Mouse (Mus musculus) adrenal gland, adult 18-20 months (tissue): Measurements from ENCODE around the gene Hoxd11. TPM values are rescaled to one million over a fixed set of nuclear protein-coding genes. Genes with fewer than 3 reads are reported as not detected.

Experiments used
- DNase-seq, 2 experiments: peaks; one replicate each; pipeline ENCODE4 v3.0.0; 2021 to 2022; ENCODE audit warnings: low spot score in 2 of 2
- total RNA-seq, 2 experiments: library from RNA; stranded (reverse); gene quantifications; 1 replicate in 1 of 2; 2 replicates in 1 of 2; pipeline ENCODE4 v1.2.3; 2021

Gene Hoxd11
- total RNA-seq, 2 experiments from 2014 or later: not detected

DNA sequence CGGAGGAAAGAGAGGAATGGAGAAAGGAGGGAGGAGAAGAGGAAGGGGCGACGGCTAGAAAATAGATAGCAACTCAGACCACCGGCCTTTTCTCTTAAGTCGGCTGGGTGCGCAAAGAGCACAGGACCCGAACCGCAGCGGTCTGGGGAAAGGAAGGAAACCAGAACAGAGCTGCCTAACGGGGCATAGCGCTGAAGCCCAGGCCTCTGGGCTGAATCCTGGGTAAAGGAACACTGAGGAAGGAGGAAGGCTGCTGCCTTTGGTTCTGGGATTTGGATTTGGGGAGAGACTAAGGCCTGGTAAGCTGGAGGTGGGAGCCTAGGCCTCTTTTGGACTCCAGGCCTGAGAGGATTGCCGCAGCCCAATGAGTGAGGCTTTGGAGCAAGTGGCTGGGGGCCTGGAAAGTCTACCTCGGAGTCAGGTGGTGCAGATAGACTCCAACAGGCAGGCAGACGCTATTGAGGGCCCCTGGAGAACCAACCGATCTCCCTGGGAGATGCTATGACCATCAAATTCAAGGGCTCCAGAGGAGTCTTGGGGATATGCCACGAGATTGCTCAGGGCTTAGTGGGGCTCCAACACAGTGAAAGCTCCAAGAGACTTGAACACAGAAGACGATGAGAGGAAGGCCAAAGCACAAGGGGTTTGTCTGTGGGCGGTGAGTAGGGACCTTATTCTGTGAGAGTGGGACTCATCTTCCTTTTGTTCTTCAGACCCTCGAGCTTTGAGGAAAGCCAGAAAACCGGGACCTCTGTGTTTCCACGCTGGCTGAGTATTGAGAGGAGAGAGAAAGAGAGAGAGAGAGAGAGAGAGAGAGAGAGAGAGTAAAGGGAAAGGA, 1.4 kb downstream of the Hoxd11 start:
- no peak for DNase-seq

DNA sequence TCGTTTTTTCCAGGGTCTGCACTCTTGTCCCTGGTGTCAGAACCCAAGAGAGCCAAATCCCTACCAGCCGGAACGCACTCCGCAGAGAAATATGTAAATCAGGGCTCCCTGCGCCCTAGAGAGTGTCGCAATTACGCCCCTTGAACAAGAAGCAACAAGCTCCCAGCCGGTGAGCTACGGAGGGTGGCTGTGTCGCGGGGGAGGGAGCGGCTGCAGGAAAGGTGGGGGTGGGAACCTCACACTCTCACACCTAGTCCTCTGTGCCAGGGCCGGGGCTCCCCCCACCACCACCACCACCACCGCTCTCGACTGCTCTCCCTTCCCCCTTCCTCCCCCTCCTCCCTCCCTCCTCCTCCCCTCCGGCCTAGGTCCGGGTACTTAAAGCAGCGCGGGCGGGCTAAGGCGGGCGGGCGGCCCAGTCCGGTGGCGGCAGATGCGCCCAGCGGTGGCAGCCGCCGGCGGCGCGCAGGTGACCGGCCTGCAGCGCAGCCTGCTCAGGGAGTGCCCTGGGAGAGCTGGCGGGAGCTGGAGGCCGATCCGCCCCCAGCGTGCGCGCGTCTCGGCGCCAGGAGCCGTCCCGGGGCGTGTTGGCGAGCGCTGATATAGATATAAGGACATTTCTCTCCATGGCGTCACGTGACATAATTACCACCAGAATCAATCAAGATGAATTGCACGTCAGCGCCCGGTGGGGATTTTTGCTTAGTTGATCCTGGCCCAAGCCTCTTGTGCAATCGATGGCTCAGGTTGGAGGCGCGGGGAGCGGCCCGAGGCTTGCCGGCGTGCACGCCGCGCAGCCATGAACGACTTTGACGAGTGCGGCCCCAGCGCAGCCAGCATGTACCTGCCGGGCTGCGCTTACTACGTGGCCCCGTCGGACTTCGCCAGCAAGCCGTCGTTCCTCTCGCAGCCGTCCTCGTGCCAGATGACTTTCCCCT, 2.5 kb downstream of the Hoxd11 start:
- no peak for DNase-seq

DNA sequence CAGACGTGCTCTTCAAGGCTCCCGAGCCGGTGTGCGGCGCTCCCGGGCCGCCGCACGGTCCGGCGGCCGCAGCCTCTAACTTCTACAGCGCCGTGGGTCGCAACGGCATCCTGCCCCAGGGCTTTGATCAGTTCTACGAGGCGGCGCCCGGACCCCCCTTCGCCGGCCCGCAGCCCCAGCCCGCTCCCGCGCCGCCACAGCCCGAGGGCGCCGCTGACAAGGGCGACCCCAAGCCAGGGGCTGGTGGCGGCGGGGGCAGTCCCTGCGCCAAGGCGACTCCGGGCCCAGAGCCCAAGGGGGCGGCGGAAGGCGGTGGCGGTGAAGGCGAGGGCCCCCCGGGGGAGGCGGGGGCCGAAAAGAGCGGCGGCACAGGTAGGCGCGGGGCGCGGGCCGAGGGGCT, 3.4 kb downstream of the Hoxd11 start:
- no peak for DNase-seq

DNA sequence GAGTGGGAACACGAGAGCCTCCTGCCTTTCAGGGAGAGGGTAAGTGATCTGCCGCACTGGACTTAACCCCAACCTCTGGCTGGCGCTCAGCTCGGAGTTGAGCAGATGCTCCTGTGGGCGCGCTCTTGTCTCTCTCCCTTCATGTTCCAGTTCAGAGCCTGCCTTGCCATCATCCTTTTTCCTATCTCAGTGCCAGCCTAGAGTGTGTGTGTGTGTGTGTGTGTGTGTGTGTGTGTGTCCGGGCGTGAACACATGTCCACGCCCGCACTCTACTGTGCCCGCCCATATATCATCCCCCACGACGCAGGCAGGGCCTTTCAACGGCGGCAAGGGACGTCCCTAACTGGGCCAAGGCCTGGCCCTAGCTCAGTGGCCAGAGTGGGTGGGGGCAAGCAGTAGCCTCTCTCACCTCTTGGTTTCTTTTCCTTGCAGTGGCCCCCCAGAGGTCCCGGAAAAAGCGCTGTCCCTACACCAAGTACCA, 4.2 kb downstream of the Hoxd11 start:
- DNase-seq: no peak

DNA sequence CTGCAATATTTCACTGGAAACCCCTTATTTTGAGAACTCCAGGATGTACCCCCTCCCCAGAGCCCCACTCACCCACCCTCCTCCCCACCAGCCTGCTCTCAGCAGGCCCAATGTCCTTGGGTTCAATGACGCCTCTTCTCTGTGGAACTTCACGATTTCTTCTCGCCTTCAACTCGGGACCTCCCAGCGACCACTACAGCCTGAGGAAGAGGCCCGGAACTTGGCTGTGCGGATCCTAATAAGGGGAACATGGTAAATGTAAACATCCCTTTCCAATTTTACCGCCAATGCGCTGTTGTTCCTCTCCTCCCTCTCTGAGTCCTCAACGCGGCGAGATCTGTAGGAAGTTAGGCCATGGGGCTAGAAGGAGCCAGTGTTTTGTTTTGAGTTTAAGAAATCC, 4.7 kb downstream of the Hoxd11 start:
- DNase-seq: no peak

DNA sequence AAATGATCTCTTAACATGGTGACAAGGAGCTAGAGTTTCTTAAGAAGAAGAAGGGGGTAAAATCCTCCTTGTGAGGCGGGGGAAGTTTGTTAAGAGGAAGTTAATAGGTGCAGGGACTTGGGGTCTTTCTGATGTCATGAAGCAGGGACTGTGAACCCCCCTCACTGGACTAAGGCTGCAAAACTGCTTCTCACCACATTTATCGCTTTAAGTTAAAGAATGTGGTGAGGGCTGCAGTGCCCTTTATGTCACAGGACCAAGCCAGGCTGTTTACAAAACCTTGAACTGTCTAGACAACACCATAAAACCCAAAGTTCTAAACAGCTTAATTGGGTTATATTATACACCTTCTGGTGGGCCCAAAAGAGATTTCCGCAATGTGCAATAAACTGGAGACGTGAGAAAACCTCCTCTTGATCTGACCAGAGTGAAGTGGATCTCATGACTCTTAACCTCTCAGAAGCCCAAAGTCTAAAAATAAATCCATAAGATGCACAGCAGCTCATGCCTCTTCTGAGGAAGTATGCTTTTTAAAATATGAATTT, 5.8 kb downstream of the Hoxd11 start:
- DNase-seq: no peak

DNA sequence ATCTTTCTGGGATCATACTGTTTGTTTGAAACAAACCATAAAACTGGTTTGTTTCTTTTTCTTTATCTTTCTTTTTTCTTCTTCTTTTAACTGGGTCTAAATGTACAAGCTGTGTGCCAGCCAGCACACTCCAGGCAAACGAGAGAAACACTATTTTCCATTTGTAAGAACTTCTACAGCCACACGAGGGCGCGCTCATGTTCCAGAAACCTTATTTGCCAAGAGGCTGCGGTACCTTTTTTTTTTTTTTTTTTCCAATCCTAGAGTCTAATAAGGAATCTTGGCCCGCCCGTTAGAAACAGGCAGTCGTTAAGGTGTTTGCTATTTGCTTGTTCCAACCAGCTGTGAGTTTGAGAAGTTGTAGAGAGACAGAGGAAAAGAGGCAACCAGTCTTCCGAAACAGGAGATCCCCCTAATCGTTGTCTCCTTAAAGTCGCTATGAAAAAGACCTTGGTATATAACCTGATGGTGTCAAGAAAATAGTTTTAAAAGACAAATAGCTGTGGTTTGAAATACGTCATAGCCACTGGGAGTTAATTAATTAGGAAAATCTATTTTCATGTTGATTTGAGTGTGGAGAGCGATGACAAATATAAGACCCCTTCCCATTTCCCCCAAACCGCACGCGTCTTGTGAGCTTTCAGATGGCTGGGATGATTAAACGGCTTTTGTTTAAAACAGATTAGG, 7.1 kb downstream of the Hoxd11 start:
- peak in 1 of 2 experiments; percentile 71 for DNase-seq

DNA sequence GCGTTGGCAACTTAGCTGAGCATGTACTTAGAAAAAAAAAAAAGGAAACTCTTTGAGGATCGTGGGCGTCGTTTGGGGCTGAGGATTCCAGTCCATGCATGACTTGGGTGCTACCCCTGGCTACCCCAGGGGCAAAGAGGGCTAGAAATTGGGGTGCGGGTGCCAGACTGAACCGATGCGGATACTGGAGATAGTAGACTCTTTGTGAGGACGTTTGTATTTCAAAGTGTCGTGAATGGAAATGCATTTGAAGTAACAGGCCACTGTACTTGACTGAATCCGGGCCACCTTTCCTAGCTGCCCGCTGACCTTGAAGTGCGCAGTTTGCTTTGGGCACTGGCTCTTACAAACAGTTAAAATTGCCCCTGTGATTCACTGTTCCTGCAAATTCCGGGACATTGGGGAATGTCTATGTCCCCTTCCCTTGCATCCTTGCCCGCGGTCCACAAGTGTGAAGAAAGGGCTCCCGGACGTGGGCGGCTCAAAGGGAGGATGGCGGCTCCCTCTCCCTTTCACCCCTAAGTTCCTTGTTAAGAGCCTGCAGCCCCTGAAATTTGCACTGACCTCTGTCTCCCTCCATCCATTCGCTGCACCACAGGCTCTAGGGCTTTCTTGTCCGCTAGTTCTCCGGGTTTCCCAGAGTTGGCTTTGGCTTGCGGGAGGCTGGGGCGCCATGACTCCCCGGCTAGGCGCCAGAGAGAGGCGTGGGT, 7.8 kb downstream of the Hoxd11 start:
- DNase-seq: no peak

DNA sequence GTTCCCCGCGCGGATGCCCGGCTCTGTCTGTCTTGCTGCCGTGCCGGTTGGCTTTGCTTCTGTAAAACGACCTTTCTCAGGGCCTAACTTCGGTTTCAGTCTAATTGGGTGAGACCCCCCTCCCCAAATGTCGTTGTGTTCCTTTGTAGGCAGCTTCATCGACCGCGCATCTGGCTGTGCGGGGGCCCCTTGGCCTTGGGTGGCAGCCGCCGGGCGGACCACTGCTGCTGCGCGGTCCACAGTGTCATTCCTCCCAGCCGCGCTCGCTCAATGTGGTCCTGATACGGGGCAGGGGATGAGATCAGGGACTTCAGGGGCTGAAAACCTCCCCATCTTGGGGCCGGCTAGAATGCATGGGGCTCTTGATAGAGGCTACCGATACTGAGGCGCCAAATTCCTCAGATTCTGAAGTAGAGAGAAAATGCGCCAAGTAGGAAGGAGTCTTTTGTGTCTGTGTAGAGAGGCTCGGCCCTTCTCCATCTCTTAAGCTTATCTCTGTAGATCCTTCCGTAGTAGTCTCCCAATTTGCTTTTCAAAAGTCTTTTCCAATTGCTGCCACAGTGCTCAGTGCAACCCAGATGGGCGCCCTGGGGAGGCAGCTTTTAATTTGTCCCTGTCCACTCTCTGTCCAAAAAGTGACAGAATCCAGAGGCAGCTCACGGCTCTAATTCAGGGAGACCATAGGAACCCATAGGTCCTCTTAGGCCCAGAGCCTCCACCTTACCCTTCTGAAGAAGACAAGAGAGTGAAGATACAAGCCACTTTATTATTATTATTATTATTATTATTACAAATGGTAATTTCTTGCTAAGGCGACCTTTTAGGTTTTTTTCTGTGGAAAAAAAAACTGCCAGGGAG, 8.6 kb downstream of the Hoxd11 start:
- DNase-seq: no peak

DNA sequence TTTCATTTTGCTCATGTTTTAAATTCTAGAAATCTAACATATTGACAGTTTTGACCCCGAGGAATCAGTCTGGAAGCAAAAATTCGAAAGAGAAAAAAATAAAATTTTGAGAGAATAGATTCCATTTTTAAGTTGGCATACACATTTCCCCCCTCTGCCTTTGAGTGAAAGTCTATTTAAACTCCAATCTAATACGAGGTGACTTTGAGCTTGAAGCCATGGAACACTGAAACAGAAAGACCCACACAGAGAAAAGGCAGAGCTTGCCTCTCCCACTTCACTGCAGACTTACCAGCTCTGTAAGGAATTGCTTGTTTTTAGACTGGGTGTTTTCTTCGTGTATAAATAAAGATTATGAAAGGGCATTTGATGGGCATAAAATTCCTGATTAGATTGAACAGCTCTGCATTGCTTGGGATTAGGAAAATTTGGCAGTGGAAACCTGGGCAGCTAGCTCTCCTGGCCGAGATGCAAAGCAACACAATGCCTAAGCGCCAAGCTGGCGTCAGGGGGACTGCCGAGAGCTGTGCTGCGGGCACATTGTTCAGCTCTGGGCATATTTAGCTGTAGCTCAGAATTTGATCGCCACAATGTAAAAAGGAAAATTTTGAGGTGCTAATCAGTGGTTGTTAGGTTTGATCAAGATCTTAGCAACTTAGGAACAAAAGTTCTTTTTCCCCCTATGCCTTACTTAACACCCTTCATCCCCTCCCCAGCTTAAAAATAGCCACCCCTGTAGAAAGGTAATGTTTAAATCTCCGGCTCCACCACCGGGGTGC, 9.6 kb downstream of the Hoxd11 start:
- DNase-seq: no peak

DNA sequence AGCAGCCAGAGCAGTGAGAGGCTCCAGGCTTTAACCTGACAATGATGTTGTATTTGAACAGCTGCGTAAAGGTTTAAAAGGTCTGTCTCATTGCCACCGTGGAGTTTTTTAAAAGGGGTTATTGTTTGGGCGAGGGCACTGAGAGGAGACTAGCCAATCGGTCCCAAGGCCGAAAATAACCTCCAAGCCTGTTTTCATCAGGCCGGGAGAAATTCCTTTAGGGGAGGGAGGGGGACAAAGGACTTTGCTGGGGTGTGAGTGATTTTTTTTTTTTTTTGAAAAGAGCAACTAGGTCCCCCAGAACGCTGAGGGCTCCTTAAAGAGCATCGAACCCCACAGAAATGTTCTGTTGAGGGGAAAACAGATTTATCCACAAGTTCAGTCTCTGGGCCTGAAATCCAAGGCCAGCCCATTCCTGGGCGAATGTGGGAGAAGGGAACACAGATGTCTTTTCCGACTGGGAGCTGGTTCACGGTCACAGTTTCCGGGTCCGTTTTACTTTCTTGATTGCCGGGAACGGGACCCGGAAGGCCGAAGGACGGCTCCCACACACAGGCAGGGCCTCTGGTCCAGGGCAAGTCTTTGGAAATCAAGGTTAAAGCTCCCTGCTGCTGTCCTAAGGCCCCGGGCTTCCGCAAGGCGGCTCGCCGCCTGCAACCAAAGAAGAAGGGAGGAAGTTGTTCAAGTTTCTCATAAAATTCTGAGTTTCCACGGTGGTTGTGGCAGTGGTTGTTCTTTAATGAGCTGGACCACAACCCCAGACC, 10.4 kb downstream of the Hoxd11 start:
- DNase-seq: no peak

DNA sequence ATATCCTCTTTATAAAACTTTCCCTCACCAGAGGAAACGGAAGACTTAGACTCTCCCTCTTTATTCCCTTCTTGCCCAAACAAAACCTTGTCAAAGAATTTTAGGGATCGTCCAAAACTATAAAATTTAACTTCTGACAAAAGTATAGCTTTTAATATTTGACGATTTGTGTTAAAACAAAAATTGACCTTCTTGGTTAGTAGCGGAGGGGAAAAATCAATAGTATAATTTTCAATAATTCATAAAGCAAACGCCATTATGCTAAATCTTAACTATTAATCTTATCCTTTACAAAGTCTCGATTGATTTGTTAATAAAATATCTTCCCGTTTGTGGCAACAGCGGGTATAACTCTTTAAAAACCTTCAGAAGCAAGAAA, 11.0 kb downstream of the Hoxd11 start:
- DNase-seq: no peak

DNA sequence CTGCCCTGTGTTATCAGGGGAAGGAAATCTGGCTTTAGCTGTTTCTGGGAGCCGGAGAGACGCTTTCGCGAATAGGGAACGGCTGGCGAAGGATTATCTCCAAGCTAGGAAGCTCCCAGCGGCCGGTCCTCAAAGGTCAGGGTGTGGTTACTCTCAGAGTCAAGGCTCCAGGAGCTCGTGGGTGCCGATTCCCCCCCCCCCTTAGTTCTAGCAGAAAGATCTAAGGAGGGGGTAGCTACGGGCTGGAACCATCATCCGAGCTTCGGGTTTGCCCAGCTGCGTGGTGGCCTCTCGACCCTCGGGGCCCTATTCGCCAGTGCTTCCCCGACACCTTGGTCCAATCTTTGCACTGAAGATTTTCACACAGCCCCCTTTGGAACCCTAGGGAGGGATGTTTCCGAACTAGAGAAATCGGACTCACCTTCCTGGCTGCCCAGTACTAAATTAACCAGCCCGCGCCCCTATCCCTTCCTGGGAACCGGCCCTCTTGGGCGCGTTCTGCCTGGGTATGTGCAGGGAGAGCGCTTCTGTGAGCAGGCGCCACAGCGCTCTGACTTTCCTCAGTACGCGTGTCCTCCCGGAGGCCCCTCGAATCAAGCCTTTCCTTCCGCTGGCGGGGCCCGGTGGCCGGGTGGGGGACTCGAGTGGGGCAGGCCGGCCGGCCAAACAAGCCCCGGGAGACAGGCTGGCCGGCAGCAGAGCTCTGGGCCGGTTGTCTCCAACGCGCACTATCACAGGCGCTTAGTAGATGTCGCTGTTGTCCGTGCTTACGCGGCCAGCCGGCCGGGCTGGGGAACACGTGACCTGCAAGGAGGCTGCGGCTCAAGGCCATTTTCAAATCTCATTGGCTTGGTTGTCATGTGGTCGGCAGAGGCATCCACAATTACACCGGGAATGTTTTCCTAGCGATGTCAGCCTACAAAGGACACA, 11.9 kb downstream of the Hoxd11 start, which contains the start of gene Hoxd10:
TSS of gene Hoxd10 (plus strand) at position 903 of the 930 bp plus-strand sequence.
- no peak for DNase-seq

DNA sequence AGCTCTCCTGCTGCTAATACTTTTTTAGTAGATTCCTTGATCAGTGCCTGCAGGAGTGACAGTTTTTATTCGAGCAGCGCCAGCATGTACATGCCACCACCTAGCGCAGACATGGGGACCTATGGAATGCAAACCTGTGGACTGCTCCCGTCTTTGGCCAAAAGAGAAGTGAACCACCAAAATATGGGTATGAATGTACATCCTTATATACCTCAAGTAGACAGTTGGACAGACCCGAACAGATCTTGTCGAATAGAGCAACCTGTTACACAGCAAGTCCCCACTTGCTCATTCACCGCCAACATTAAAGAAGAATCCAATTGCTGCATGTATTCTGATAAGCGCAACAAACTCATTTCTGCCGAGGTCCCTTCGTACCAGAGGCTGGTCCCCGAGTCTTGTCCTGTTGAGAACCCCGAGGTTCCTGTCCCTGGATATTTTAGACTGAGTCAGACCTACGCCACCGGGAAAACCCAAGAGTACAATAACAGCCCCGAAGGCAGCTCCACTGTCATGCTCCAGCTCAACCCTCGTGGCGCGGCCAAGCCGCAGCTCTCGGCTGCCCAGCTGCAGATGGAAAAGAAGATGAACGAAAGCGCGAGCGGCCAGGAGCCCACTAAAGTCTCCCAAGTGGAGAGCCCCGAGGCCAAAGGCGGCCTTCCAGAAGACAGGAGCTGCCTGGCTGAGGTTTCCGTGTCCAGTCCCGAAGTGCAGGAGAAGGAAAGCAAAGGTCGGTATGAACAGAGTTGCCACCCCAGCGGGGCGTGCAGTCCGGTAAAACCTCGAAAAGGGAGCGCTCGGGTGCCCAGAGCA, 12.8 kb downstream of the Hoxd11 start:
- no peak for DNase-seq

DNA sequence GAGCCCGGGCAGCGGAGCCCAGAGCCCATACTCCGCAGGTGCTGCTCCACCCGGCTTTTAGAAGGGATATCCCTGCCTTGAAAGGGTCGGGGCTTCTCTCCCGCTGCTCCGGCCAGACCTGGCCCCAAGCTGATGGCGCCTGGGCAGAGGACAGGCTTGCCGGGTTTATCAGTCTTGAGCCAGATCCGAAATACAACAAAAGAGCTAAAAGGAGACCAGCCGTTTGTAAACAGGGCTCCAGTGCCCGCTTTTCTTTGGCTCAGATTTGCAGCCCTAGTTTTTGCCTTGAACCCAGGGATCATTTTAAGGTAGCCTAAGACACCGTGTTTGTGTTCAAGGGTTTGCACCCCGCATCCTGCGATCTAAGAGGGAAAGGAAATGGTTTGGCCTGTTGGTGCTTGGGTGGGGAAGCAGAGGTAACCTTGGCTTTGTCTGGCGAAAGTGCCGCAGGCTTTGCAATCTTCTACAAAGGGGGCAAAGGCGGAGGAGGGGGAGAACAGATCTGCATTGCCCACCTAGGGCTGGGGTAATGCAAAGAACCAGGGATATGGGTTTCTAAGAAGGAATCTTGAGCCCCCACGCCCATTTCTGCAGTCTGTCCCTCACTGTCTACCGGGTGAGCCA, 13.6 kb downstream of the Hoxd11 start:
- DNase-seq: no peak
